Mouse (Mus musculus): ENCODE measurements around the gene C1s1.
"Not testable (repeated sequence)": the region's sequence is repeated elsewhere in the genome, so short reads cannot be mapped to it uniquely, and the experiment has no call there.

DNA sequence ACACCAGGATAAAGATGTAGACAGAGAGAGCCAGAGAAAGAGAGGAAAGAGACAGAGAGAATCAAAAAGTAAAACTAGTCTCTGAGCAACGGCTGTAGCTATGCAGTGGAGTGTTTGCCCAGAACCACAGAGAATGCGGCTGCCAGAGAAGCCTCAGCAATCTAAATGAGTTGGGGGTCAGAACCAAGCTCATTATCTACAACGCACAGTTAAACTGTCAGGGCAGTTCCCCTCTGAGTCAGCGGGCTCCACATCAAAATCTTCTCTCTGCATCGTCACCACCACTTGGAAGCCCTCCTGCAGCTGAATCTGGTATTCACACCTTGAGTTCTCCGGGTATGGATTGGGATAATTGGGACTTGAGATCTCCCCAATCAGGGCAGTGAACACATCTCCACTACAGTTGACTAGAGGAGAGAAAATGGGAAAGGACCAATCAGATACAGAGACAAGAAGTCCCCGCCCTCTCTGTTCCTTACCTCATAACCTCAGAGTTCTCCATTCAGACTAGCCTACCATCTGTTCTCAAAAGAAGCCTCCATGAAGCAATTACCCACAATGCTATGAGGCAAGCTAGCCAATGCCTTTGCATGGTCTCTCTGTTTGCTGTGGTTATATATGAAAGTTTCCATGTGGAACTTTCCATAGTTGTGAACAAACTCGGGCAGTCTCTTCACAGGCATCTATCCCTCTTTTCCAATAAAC lies 5.9 kb downstream of the C1s1 start:
- TF ChIP-seq EP300, CTCF (IDR thresholded peaks at IDR 0.05; ENCODE audit: low read depth): not testable (repeated sequence)

All from heart, postnatal 0 days (tissue).